Mouse (Mus musculus) left cerebral cortex, postnatal 14 days (tissue): Measurements from ENCODE around the gene Polg2. TPM values are rescaled to one million over a fixed set of nuclear protein-coding genes. Genes with fewer than 3 reads are reported as not detected.
A peak's percentile ranks its signal among the peaks of the same experiment; 100 is the strongest.
"Not testable (repeated sequence)": the region's sequence is repeated elsewhere in the genome, so short reads cannot be mapped to it uniquely, and the experiment has no call there.

Experiments used
- DNase-seq, 2 experiments: peaks; one replicate each; pipeline ENCODE4 v3.0.0; 2021 to 2022; ENCODE audit warnings: low spot score in 2 of 2, mixed read lengths in 1 of 2
- intact Hi-C: fragments of 180-260 bp; cut with DNase I; formaldehyde crosslinking; loops from one replicate; pipeline ENCODE4 v1.15.1; 2025
- total RNA-seq, 2 experiments: library from RNA; stranded (reverse); gene quantifications; 2 replicates each; pipeline ENCODE4 v1.2.3; 2021

The Polg2 gene
- total RNA-seq, 2 experiments from 2014 or later = 3.6 to 4.3 TPM

- intact Hi-C loops = no loop called here
- no peak for DNase-seq
These were observed 9.0 kb downstream of the Polg2 start for GRCm38 (mm10) chr11:106770195-106770974.

- no peak for DNase-seq
- intact Hi-C loops = no loop called here
These were observed 11.8 kb downstream of the Polg2 start for GRCm38 (mm10) chr11:106767516-106767915.

- intact Hi-C loops = no loop called here
- no peak for DNase-seq
These were observed 12.7 kb downstream of the Polg2 start for GRCm38 (mm10) chr11:106766611-106767162.

GRCm38 (mm10) chr11:106762800-106763185 lies 16.5 kb downstream of the Polg2 start:
- intact Hi-C loops = no loop called here
- DNase-seq = no peak

GRCm38 (mm10) chr11:106762139-106762799 lies 17.1 kb downstream of the Polg2 start:
- intact Hi-C loops = no loop called here
- DNase-seq = no peak

GRCm38 (mm10) chr11:106760511-106760910 lies 18.8 kb downstream of the Polg2 start:
- DNase-seq = no peak
- intact Hi-C loops = no loop called here

GRCm38 (mm10) chr11:106759028-106759427 lies 20.3 kb downstream of the Polg2 start:
- DNase-seq = no peak
- intact Hi-C loops = no loop called here

- no peak for DNase-seq
- intact Hi-C loops = no loop called here
These were observed 23.8 kb downstream of the Polg2 start for GRCm38 (mm10) chr11:106755583-106755982.

- intact Hi-C loops = no loop called here
- DNase-seq = no peak
These were observed 26.0 kb downstream of the Polg2 start for GRCm38 (mm10) chr11:106753314-106753713.

GRCm38 (mm10) chr11:106752103-106752502 lies 27.2 kb downstream of the Polg2 start:
- intact Hi-C loops = no loop called here
- DNase-seq = no peak

- intact Hi-C loops = no loop called here
- DNase-seq = no peak
These were observed 28.0 kb downstream of the Polg2 start, which contains the start of gene Milr1 for GRCm38 (mm10) chr11:106751039-106752018. Gene Milr1, plus strand, starts transcription at chr11:106751226.

GRCm38 (mm10) chr11:106750121-106750751 lies 29.1 kb downstream of the Polg2 start, which contains the start of gene Pecam1:
Gene Pecam1, minus strand, starts transcription at chr11:106750628.
- intact Hi-C loops = no loop called here

GRCm38 (mm10) chr11:106749557-106750120 lies 29.7 kb downstream of the Polg2 start:
- intact Hi-C loops = loop anchor here (10.0 kb wide), 1 partner anchor 265 kb away; the partner anchor contains the start of gene Ern1
- DNase-seq = not testable (repeated sequence)

More at GRCm38 (mm10) chr11:106750121-106750751, 29.1 kb downstream of the Polg2 start, which contains the start of gene Pecam1:
- DNase-seq = no peak

GRCm38 (mm10) chr11:106744949-106745348 lies 34.4 kb downstream of the Polg2 start:
- intact Hi-C loops = loop anchor here (5.0 to 10.0 kb wide), 2 partner anchors 260 to 328 kb away; partner anchors contain the start of gene Ern1

GRCm38 (mm10) chr11:106742388-106742841 lies 36.9 kb downstream of the Polg2 start:
- intact Hi-C loops = loop anchor here (1.0 to 10.0 kb wide), 3 partner anchors 94 to 325 kb away; partner anchors contain the start of gene Ern1
- no peak for DNase-seq

More at GRCm38 (mm10) chr11:106744949-106745348, 34.4 kb downstream of the Polg2 start:
- DNase-seq = no peak

GRCm38 (mm10) chr11:106741826-106742225 lies 37.5 kb downstream of the Polg2 start:
- intact Hi-C loops = loop anchor here (1.0 to 10.0 kb wide), 3 partner anchors 94 to 325 kb away; partner anchors contain the start of gene Ern1
- no peak for DNase-seq

- intact Hi-C loops = loop anchor here (5.0 to 10.0 kb wide), 2 partner anchors 256 to 324 kb away; partner anchors contain the start of gene Ern1
- DNase-seq = peak; percentile 35 to 50
These were observed 38.1 kb downstream of the Polg2 start for GRCm38 (mm10) chr11:106741232-106741631.

GRCm38 (mm10) chr11:106740724-106741123 lies 38.6 kb downstream of the Polg2 start:
- intact Hi-C loops = loop anchor here (5.0 to 10.0 kb wide), 2 partner anchors 256 to 323 kb away; partner anchors contain the start of gene Ern1
- DNase-seq = not testable (repeated sequence)
